Mouse (Mus musculus): ENCODE measurements around the gene Cd3e. TPM values are rescaled to one million over a fixed set of nuclear protein-coding genes. Genes with fewer than 3 reads are reported as not detected.

Gene Cd3e
- not detected in 2 replicates for polyA plus RNA-seq (2015; fragmentation: Nextera tagmentation; extraction: Ambion mirVana)

DNA sequence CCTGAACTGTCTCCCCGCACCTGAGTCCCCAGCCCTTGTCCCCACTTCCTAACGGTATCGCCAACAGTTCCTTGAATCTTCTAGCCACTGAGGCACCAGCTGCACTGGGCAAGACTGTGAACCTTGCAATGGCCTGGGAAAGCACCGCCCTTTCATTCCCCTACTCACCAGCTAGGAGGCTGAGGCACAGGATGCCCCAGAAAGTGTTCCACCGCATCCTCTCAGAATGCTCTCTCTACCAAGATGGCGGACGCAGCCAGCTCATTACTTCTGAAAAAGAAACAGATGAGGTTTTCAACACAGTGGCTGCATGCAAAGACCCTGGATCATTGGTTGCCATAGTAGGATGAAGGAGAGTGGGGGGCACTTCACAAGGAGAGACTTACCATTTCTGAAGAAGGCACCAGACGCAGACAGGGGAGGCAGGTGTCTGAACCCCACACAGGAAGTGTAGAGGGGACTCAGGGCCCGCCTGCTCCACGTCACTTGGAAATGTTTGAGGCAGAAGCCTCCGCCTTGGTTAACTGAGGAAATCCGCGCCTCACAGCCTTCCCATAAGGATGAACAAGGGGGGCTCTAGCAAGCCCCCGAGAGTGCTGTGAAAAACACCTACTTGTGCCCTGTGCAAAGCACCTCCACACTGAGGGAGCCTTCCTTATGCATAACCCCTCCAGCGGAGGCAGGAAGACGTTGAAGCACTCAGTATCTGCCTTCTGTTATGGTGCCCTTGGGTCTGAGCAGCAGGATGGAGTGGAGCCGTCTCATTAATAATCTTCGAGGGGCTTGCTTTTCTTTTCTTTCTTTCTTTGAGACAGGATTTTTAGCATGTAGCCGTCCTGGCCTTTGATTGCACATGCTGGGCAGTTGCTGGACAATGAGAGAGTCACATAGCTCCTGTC lies at the start of gene Cd3e:
Gene Cd3e, minus strand, starts transcription at position 448 of the 899 bp plus-strand sequence.
- Histone ChIP-seq H3K4me2 (ENCODE audit: low read length) (no peak within 1 kb of the TSS), H3K27ac (ENCODE audit: low read length) (no peak within 1 kb of the TSS), H3K4me1 (replicated peaks; ENCODE audit: control insufficient read depth, insufficient read depth, low read length) (no peaks in the 10 kb centered on the region), H3K9me3 (ENCODE audit: control insufficient read depth, low read length) (no peaks in the 10 kb centered on the region), H3K36me3 (ENCODE audit: control insufficient read depth, insufficient read depth) (no peaks in the 10 kb centered on the region), H3K9ac (replicated peaks; ENCODE audit: low read depth, low read length) (no peak within 1 kb of the TSS), H3K4me3 (replicated peaks; ENCODE audit: low read length) (no peak within 1 kb of the TSS), H3K27me3 (replicated peaks; ENCODE audit: control insufficient read depth, insufficient read depth, low read length) (no peaks in the 10 kb centered on the region)
- no peak for ATAC-seq
- 82% methylated on average over 19 of the region's 19 CpGs for WGBS

DNA sequence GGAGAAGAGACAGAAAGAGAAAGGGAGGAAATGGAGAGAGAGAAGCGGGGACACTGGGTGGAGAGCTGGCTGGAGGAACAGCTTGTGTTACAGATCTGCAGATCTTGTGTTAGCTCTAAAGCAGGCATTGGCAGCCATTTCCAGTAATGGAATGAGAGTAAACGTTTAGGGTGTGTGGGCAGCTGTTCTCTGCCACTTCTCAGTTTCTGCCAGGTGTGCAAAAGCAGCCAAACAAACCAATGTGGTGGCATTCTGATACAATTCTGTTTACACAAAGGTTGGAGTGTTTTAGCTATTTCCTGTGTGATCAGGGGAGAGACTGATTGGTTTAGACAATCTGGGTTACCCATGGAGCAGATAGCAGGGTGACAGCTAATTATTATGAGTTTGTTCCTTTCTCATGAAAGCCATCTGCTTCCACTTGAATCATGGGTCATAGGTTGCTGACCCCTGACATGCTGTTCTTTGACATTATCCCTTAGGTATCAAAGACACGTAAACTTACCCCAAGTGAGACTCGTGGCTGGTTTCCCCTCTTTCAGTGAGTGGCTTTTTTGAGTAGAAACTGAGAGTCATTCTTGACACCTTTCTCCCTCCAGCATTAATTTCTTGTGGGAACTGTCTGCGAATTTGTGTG lies 49.0 kb upstream of the Cd3e start:
- 59% methylated on average over 5 of the region's 5 CpGs for WGBS
- H3K27ac ChIP-seq (ENCODE audit: low read length): no peak overlapping the region
- H3K4me3 ChIP-seq (replicated peaks; ENCODE audit: low read length): no peak overlapping the region
- H3K9me3 ChIP-seq (ENCODE audit: control insufficient read depth, low read length): no peaks in the 10 kb centered on the region
- H3K27me3 ChIP-seq (replicated peaks; ENCODE audit: control insufficient read depth, insufficient read depth, low read length): peaks cover 25% of the 10 kb centered on the region
- no peak overlapping the region for H3K4me2 ChIP-seq (ENCODE audit: low read length)
- no peak overlapping the region for H3K9ac ChIP-seq (replicated peaks; ENCODE audit: low read depth, low read length)
- H3K4me1 ChIP-seq (replicated peaks; ENCODE audit: control insufficient read depth, insufficient read depth, low read length): no peaks in the 10 kb centered on the region
- ATAC-seq: no peak
- no peaks in the 10 kb centered on the region for H3K36me3 ChIP-seq (ENCODE audit: control insufficient read depth, insufficient read depth)

DNA sequence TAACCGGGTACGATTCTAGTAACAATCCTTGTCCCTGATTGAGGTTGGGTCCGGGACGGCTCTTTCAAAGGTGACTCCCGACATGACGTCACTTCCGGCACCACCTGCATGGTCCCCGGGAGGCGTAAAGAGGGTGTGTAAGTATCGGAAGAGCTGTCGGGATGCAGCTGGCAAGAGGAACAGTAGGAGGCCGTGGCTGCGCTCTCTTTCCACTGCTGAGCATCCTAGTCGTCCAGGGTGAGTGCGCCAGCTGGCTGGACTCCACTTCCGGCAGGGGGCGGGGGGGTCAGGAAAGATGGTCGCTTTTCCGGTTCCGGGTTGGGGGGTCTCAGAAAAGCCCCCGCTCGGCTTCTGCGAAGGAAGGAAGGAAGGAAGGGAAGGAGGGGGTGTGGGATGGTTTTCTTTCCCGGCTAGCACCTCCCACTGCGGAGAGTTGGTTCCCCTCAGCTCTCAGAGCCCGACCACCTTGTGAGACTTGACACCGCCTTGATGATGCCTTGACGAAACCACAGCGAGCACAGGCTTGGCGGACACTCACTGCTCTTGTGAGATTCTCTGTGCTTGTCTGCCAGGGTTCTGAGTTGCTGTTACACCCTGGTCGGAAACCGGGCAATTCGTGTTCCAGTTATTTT lies 45.8 kb upstream of the Cd3e start, which contains the start of gene Mpzl3:
Gene Mpzl3, plus strand, starts transcription at position 105 of the 632 bp plus-strand sequence.
- H3K27me3 ChIP-seq (replicated peaks; ENCODE audit: control insufficient read depth, insufficient read depth, low read length): peaks cover 37% of the 10 kb centered on the region
- peak within 1 kb of the TSS; percentile 84 for H3K4me2 ChIP-seq (ENCODE audit: low read length)
- H3K4me3 ChIP-seq (replicated peaks; ENCODE audit: low read length): peak within 1 kb of the TSS; percentile 93
- WGBS: under 1% methylated on average over 33 of the region's 33 CpGs
- H3K9me3 ChIP-seq (ENCODE audit: control insufficient read depth, low read length): no peaks in the 10 kb centered on the region
- no peaks in the 10 kb centered on the region for H3K4me1 ChIP-seq (replicated peaks; ENCODE audit: control insufficient read depth, insufficient read depth, low read length)
- peak; percentile 98 for ATAC-seq
- H3K9ac ChIP-seq (replicated peaks; ENCODE audit: low read depth, low read length): peak within 1 kb of the TSS; percentile 78
- H3K27ac ChIP-seq (ENCODE audit: low read length): peak within 1 kb of the TSS; percentile 99
- H3K36me3 ChIP-seq (ENCODE audit: control insufficient read depth, insufficient read depth): no peaks in the 10 kb centered on the region

DNA sequence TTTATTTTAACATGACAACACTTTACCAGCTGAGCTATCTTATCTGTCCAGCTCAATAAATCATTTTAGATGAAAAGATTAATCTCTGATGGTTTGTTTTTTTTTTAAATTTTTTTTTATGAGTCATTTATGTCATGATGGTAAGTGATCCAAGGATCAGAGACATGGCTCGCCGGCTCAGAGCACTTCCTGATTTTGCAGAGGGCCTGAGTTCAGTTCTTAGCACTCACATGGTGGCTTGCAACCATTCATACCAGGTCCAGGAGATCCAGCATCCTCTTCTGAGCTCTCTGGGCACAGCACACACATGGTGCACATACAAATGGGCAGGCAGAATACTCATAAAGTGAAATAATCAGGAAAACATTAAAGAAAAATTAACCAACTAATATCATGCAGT lies 40.9 kb upstream of the Cd3e start:
- no peak for ATAC-seq
- Histone ChIP-seq H3K9ac (replicated peaks; ENCODE audit: low read depth, low read length) (no peak overlapping the region), H3K4me3 (replicated peaks; ENCODE audit: low read length) (no peak overlapping the region), H3K36me3 (ENCODE audit: control insufficient read depth, insufficient read depth) (no peaks in the 10 kb centered on the region), H3K27ac (ENCODE audit: low read length) (no peak overlapping the region), H3K27me3 (replicated peaks; ENCODE audit: control insufficient read depth, insufficient read depth, low read length) (peaks cover 20% of the 10 kb centered on the region), H3K4me2 (ENCODE audit: low read length) (no peak overlapping the region), H3K4me1 (replicated peaks; ENCODE audit: control insufficient read depth, insufficient read depth, low read length) (no peaks in the 10 kb centered on the region), H3K9me3 (ENCODE audit: control insufficient read depth, low read length) (no peaks in the 10 kb centered on the region)
- WGBS: 88% methylated on average over 2 of the region's 2 CpGs

DNA sequence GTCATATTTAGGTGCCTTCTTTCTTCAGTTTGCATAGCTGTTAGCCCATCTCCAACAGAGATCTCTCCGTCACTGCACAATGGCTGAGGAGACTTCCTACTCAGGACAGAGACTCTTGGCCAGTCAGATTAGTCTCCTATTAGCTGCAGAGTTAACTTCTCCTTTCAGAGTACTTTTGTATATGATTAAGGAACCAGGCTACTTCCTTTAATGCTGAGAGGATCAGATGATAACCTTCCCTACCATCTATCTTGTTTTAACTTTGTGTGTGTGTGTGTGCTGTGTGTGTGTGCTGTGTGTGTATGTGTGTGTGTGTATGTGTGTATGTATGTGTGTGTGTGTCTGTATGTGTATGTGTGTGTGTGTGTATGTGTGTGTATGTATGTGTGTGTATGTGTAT lies 40.3 kb upstream of the Cd3e start:
- Histone ChIP-seq H3K4me3 (replicated peaks; ENCODE audit: low read length) (no peak overlapping the region), H3K9ac (replicated peaks; ENCODE audit: low read depth, low read length) (no peak overlapping the region), H3K9me3 (ENCODE audit: control insufficient read depth, low read length) (no peaks in the 10 kb centered on the region), H3K36me3 (ENCODE audit: control insufficient read depth, insufficient read depth) (no peaks in the 10 kb centered on the region), H3K4me2 (ENCODE audit: low read length) (no peak overlapping the region), H3K27ac (ENCODE audit: low read length) (no peak overlapping the region), H3K27me3 (replicated peaks; ENCODE audit: control insufficient read depth, insufficient read depth, low read length) (peaks cover 20% of the 10 kb centered on the region), H3K4me1 (replicated peaks; ENCODE audit: control insufficient read depth, insufficient read depth, low read length) (no peaks in the 10 kb centered on the region)
- WGBS: 82% methylated on average over 1 of the region's 1 CpGs
- no peak for ATAC-seq

DNA sequence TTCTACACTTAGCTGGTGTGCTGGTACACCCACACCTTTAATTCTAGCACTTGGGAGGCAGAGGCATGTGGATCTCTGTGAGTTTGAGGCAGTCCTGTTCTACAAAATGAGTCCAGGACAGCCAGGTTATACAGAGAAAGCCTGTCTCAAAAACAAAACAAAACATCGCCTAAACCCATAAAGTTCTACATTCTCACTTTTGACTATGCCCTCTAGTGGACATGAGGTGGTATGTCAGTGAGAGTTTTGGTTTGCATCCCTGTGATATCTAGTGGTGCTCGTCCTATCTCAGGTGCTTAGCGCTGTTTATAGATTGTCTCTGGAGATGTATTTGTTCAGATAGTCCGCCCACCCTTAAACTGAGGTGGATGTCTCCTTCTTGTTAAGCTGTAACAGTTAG lies 39.1 kb upstream of the Cd3e start:
- 19% methylated on average over 4 of the region's 4 CpGs for WGBS
- H3K9ac ChIP-seq (replicated peaks; ENCODE audit: low read depth, low read length): no peak overlapping the region
- H3K4me3 ChIP-seq (replicated peaks; ENCODE audit: low read length): no peak overlapping the region
- peaks cover 25% of the 10 kb centered on the region for H3K27me3 ChIP-seq (replicated peaks; ENCODE audit: control insufficient read depth, insufficient read depth, low read length)
- H3K4me1 ChIP-seq (replicated peaks; ENCODE audit: control insufficient read depth, insufficient read depth, low read length): no peaks in the 10 kb centered on the region
- no peak for ATAC-seq
- H3K36me3 ChIP-seq (ENCODE audit: control insufficient read depth, insufficient read depth): no peaks in the 10 kb centered on the region
- no peak overlapping the region for H3K4me2 ChIP-seq (ENCODE audit: low read length)
- H3K9me3 ChIP-seq (ENCODE audit: control insufficient read depth, low read length): no peaks in the 10 kb centered on the region
- no peak overlapping the region for H3K27ac ChIP-seq (ENCODE audit: low read length)

DNA sequence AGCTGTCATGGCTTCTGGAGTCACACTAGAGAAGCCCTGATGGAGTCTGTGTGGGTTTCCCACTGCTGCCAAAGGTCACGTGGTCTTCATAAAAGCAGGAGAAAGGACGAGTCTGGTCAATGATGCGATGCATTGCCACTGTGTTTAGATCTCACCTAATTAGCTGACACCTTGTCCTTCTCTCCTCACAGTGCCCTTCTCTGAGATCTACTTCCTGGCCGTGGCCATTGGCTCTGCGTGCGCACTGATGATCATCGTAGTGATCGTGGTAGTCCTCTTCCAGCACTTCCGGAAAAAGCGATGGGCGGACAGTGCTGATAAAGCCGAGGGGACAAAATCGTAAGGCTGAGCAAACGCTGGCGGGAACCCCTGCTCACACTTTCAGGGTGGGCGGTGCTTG lies 37.5 kb upstream of the Cd3e start:
- H3K9me3 ChIP-seq (ENCODE audit: control insufficient read depth, low read length): no peaks in the 10 kb centered on the region
- H3K4me3 ChIP-seq (replicated peaks; ENCODE audit: low read length): no peak overlapping the region
- WGBS: 91% methylated on average over 16 of the region's 16 CpGs
- H3K36me3 ChIP-seq (ENCODE audit: control insufficient read depth, insufficient read depth): no peaks in the 10 kb centered on the region
- H3K27me3 ChIP-seq (replicated peaks; ENCODE audit: control insufficient read depth, insufficient read depth, low read length): peaks cover 31% of the 10 kb centered on the region
- no peak overlapping the region for H3K4me2 ChIP-seq (ENCODE audit: low read length)
- no peak for ATAC-seq
- H3K27ac ChIP-seq (ENCODE audit: low read length): no peak overlapping the region
- H3K4me1 ChIP-seq (replicated peaks; ENCODE audit: control insufficient read depth, insufficient read depth, low read length): no peaks in the 10 kb centered on the region
- no peak overlapping the region for H3K9ac ChIP-seq (replicated peaks; ENCODE audit: low read depth, low read length)

DNA sequence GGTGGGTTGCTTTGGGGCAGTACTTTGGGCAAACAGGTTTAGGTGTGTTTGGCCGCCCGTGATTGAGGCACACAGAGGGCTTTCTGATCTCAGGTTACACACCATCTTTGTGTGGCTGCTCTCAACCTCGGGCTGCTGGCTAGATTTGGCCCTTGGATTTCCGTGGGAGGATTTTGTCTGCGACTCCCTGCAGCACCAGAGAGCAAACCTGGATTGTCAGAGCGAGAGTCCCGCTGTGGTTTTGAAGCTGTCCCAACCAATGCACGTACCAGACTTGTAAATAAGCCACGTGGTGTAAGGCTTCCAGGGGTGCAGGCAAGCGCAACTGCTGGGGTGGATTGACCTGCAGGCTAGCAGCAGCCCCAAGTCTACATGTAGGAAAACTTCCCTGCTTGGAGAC lies 33.5 kb upstream of the Cd3e start:
- no peak overlapping the region for H3K4me3 ChIP-seq (replicated peaks; ENCODE audit: low read length)
- no peaks in the 10 kb centered on the region for H3K36me3 ChIP-seq (ENCODE audit: control insufficient read depth, insufficient read depth)
- ATAC-seq: no peak
- under 1% methylated on average over 10 of the region's 10 CpGs for WGBS
- no peaks in the 10 kb centered on the region for H3K4me1 ChIP-seq (replicated peaks; ENCODE audit: control insufficient read depth, insufficient read depth, low read length)
- no peak overlapping the region for H3K27ac ChIP-seq (ENCODE audit: low read length)
- no peaks in the 10 kb centered on the region for H3K9me3 ChIP-seq (ENCODE audit: control insufficient read depth, low read length)
- peaks cover 49% of the 10 kb centered on the region for H3K27me3 ChIP-seq (replicated peaks; ENCODE audit: control insufficient read depth, insufficient read depth, low read length)
- H3K4me2 ChIP-seq (ENCODE audit: low read length): no peak overlapping the region
- no peak overlapping the region for H3K9ac ChIP-seq (replicated peaks; ENCODE audit: low read depth, low read length)

DNA sequence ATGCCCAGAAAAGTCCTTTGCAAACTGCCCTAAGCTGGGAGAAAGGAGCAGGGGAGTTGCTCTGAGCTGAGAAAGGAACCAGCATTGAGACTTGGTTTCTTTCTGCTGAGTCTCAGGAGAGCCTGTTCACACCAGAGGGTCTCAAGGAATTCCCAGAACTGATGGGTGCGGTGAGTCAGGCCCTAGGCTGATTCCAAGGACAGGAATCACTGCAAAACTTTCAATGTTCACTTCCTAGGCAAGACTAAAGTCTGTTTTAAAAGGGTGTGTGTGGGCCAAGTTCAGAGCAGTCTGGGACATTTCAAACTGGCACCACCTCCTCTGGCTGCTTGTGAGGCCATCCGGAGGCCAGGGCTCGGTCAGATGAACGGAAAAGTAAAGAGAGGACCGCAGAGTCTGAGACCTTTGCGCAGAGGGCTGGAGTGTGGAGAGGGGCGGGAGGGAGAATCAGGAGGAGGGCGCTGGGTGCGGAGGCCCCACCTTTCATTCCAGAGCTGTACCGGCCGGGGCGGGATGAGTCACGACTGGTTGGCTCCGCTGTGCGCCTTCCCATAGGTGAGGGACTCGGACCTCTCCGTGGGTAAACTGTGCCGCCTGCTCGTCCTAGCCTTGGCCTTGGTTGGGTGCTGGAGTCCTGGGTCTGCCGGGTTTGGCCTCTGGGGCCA lies 32.8 kb upstream of the Cd3e start:
- no peak for ATAC-seq
- H3K4me3 ChIP-seq (replicated peaks; ENCODE audit: low read length): no peak overlapping the region
- no peaks in the 10 kb centered on the region for H3K9me3 ChIP-seq (ENCODE audit: control insufficient read depth, low read length)
- H3K27me3 ChIP-seq (replicated peaks; ENCODE audit: control insufficient read depth, insufficient read depth, low read length): peaks cover 45% of the 10 kb centered on the region
- H3K4me2 ChIP-seq (ENCODE audit: low read length): no peak overlapping the region
- no peak overlapping the region for H3K27ac ChIP-seq (ENCODE audit: low read length)
- H3K9ac ChIP-seq (replicated peaks; ENCODE audit: low read depth, low read length): no peak overlapping the region
- H3K36me3 ChIP-seq (ENCODE audit: control insufficient read depth, insufficient read depth): no peaks in the 10 kb centered on the region
- 4% methylated on average over 20 of the region's 20 CpGs for WGBS
- H3K4me1 ChIP-seq (replicated peaks; ENCODE audit: control insufficient read depth, insufficient read depth, low read length): no peaks in the 10 kb centered on the region

Data from forebrain, embryonic 16.5 days (tissue).